Mouse (Mus musculus): Measurements from ENCODE around the gene Bcl11a. TPM values are rescaled to one million over a fixed set of nuclear protein-coding genes. Genes with fewer than 3 reads are reported as not detected.

Gene Bcl11a
- polyA plus RNA-seq, 1 experiment from 2014 or later, result 105 TPM

GRCm38 (mm10) chr11:24139432-24139831 lies 61.6 kb downstream of the Bcl11a start:
- ATAC-seq (replicated peaks), result no peak

DNA sequence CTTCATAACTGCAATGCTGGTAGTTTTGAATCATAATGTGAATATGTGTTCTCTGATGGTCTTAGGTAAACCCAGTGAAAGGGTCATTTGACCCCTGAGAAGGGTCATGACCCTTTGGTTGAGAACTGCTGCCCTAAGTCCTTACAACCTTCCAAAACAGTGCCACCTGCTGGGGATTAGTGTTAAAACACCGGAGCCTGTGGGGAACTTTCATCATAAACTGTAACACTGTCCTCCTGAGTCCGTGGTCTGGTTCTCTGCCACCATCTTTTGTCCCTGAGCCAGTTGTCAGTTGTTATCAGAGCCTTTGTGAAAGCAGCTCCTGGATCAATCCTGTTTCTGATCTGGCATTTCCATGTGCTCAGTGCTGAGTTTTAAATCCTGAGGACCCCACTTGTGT lies 62.1 kb downstream of the Bcl11a start:
- no peak for ATAC-seq (replicated peaks)
- Histone ChIP-seq H3K4me3 (no peak overlapping the region), H3K4me1 (peaks cover 8% of the 10 kb centered on the region), H3K27me3 (replicated peaks) (no peaks in the 10 kb centered on the region), H3K36me3 (replicated peaks) (no peaks in the 10 kb centered on the region), H3K4me2 (no peak overlapping the region), H3K9ac (no peak overlapping the region), H3K27ac (no peak overlapping the region), H3K9me3 (no peaks in the 10 kb centered on the region)
- WGBS, result 90% methylated on average over 2 of the region's 2 CpGs

More at GRCm38 (mm10) chr11:24139432-24139831, 61.6 kb downstream of the Bcl11a start:
- H3K36me3 ChIP-seq (replicated peaks), result no peaks in the 10 kb centered on the region
- no peak overlapping the region for H3K27ac ChIP-seq
- H3K4me3 ChIP-seq, result no peak overlapping the region
- no peaks in the 10 kb centered on the region for H3K27me3 ChIP-seq (replicated peaks)
- peaks cover 8% of the 10 kb centered on the region for H3K4me1 ChIP-seq
- H3K9ac ChIP-seq, result no peak overlapping the region
- no peaks in the 10 kb centered on the region for H3K9me3 ChIP-seq
- no peak overlapping the region for H3K4me2 ChIP-seq
- 89% methylated on average over 6 of the region's 6 CpGs for WGBS

GRCm38 (mm10) chr11:24140948-24141347 lies 63.1 kb downstream of the Bcl11a start:
- H3K27me3 ChIP-seq (replicated peaks), result no peaks in the 10 kb centered on the region
- no peak overlapping the region for H3K9ac ChIP-seq
- ATAC-seq (replicated peaks), result no peak
- H3K4me2 ChIP-seq, result no peak overlapping the region
- H3K4me1 ChIP-seq, result peaks cover 8% of the 10 kb centered on the region
- H3K9me3 ChIP-seq, result no peaks in the 10 kb centered on the region
- no peak overlapping the region for H3K4me3 ChIP-seq
- no peaks in the 10 kb centered on the region for H3K36me3 ChIP-seq (replicated peaks)
- WGBS, result 85% methylated on average over 2 of the region's 2 CpGs
- H3K27ac ChIP-seq, result no peak overlapping the region

DNA sequence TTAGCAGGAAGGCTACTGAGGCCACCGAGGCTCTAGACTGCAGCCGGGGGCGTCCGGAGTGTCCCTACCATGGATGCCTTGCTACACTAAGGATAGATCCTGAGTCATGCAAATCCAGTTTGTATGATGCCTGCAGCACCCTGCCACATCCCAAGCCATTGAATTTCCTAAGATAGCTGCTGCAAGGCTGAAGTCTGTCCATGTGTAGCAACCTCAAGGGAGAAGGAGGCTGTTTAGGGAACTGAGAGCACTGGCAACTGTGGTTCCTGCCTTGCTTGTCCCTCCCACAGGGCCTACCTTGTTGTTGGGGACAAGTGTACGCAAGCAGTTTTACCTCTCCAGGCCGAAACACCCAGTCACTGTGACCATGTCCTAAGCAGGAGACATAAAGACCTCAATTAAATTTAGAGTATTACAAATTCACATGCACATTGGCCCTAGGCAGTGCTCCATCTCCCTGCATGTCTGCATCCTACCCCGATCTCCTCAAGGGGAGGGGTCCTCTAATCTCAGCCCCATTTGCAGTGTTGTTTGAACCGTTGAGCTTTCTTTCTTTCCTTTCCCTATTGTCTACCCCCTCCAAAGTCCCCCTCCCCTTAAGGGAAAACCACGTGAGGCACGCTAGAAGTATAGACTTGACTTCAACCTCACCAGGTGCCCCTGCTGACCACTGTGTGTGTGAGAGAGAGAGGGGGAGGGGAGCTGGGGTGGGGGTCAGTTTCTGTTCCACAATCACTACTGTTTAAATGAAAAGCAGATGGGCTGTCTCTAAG lies 63.8 kb downstream of the Bcl11a start:
- WGBS, result 63% methylated on average over 10 of the region's 10 CpGs
- no peaks in the 10 kb centered on the region for H3K36me3 ChIP-seq (replicated peaks)

DNA sequence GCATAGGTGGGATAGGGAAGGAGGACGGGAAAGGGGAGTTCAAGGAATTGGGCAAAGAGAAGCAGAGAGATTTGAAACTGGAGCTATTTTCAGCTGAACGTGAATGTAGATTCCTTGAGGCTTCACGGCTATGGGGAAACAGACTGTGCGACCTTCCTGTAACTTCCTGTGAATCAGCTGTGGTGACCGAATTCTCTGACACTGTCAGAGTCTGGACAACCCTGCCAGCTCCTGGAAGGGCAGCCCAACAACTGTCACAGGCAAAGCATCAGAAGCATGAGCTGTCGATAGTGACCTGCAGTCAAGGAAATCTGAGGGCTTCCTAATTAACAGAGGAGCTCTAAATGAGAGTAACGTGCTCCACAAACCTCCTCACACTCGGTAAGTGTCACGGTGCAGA lies 64.5 kb downstream of the Bcl11a start:
- Histone ChIP-seq H3K27me3 (replicated peaks) (no peaks in the 10 kb centered on the region), H3K27ac (no peak overlapping the region), H3K36me3 (replicated peaks) (no peaks in the 10 kb centered on the region), H3K9me3 (no peaks in the 10 kb centered on the region), H3K4me1 (peaks cover 16% of the 10 kb centered on the region), H3K9ac (no peak overlapping the region), H3K4me2 (no peak overlapping the region), H3K4me3 (no peak overlapping the region)
- no peak for ATAC-seq (replicated peaks)
- whole genome bisulfite sequencing, result 77% methylated on average over 9 of the region's 9 CpGs

More for the DNA sequence above, 63.8 kb downstream of the Bcl11a start:
- H3K4me1 ChIP-seq, result peaks cover 12% of the 10 kb centered on the region
- H3K9ac ChIP-seq, result no peak overlapping the region
- H3K27me3 ChIP-seq (replicated peaks), result no peaks in the 10 kb centered on the region
- no peak overlapping the region for H3K4me3 ChIP-seq
- ATAC-seq (replicated peaks), result 0 out of 2 replicates have a peak, but pooled peaks have one; percentile 18
- H3K27ac ChIP-seq, result no peak overlapping the region
- H3K4me2 ChIP-seq, result no peak overlapping the region
- H3K9me3 ChIP-seq, result no peaks in the 10 kb centered on the region

DNA sequence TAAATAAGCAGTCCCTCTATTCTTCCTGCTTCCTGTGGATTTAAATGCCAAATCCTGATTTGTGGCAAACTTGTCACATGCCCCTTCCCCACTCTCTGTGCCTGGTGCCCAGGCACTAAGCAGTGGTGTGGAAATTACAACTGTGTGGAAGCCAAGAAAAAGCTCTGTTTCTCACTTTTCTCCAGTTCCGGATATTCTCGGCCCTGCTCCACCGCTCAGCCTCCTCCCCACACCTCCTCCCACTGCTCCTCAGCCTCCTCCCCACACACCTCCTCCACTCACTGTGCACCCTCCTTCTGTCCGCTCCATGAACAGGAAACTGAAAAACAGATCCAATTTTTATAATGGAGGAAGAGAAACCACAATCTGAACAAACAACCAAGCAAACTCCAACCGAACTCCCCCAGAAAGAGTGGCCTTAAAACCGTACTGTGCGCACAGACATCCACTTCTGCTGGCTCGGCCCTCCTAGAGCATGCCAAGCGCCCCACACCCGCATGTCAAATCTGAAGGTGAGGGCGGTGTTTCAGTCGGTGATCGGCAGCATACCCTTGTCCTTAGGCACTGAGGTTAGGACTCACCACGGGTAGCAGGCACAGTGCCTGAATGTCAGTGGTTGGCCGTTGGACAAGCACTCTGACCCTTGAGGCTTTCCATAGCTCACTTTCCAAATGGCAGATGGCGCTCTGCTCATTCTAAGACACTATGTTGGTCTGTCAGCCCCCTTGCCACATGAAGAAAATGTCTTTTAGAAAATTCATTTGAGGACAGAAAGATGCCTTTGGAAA lies 66.5 kb downstream of the Bcl11a start:
- H3K27ac ChIP-seq, result no peak overlapping the region
- ATAC-seq (replicated peaks), result no peak
- no peak overlapping the region for H3K4me2 ChIP-seq
- no peaks in the 10 kb centered on the region for H3K27me3 ChIP-seq (replicated peaks)
- no peaks in the 10 kb centered on the region for H3K9me3 ChIP-seq
- no peaks in the 10 kb centered on the region for H3K36me3 ChIP-seq (replicated peaks)
- H3K4me1 ChIP-seq, result peaks cover 16% of the 10 kb centered on the region
- H3K4me3 ChIP-seq, result no peak overlapping the region
- 83% methylated on average over 16 of the region's 16 CpGs for WGBS
- no peak overlapping the region for H3K9ac ChIP-seq

- Histone ChIP-seq H3K4me1 (peaks cover 16% of the 10 kb centered on the region), H3K9me3 (no peaks in the 10 kb centered on the region), H3K27ac (no peak overlapping the region), H3K27me3 (replicated peaks) (no peaks in the 10 kb centered on the region), H3K4me3 (no peak overlapping the region), H3K4me2 (no peak overlapping the region), H3K9ac (no peak overlapping the region), H3K36me3 (replicated peaks) (no peaks in the 10 kb centered on the region)
- 94% methylated on average over 4 of the region's 4 CpGs for whole genome bisulfite sequencing
- ATAC-seq (replicated peaks), result no peak
Measured at GRCm38 (mm10) chr11:24146034-24146433, 68.2 kb downstream of the Bcl11a start.

DNA sequence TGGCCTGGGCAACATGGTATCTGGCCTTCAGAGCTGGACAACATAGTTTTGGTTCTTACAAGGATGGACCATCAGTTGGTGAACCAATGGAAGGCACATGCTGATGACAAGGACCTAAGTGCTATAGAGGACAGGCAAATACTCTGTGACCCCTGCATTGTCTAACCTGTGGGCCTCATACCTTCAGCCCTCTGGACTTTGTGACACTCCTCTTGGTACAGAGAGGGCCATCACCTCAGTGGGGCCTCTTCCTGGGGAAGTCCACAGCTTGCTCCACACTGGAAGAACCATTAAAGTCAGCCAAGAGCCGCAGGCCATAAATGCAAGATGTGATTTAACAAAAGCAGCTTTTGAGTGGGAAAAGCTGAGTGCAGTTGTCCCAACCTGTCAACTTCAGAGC lies 68.6 kb downstream of the Bcl11a start:
- H3K4me3 ChIP-seq, result no peak overlapping the region
- peaks cover 13% of the 10 kb centered on the region for H3K4me1 ChIP-seq
- no peak overlapping the region for H3K9ac ChIP-seq
- H3K27ac ChIP-seq, result no peak overlapping the region
- no peak for ATAC-seq (replicated peaks)
- no peaks in the 10 kb centered on the region for H3K36me3 ChIP-seq (replicated peaks)
- no peak overlapping the region for H3K4me2 ChIP-seq
- 89% methylated on average over 1 of the region's 1 CpGs for WGBS
- no peaks in the 10 kb centered on the region for H3K27me3 ChIP-seq (replicated peaks)
- H3K9me3 ChIP-seq, result no peaks in the 10 kb centered on the region

DNA sequence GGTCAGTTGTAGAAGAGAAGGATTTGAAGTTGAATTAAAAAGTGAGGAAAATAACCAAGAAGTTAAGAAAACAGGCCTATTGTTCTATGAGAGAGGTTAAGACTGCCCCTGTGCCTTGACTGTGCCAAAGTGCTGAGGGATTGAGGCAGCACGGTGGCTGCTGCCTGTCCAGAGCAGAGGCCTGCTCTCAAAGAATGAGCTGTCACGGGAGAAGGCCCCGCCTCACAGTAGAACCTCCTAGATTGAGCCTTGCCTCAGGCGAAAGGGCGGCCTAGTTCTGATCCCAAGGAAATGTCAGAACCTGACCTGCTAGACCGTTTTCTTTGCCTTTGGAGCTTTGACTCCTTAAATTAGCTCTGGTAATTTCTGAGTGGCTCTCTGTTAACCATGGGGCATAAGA lies 69.8 kb downstream of the Bcl11a start:
- WGBS, result 88% methylated on average over 6 of the region's 6 CpGs
- Histone ChIP-seq H3K4me3 (no peak overlapping the region), H3K9ac (no peak overlapping the region), H3K27ac (no peak overlapping the region), H3K36me3 (replicated peaks) (no peaks in the 10 kb centered on the region), H3K9me3 (no peaks in the 10 kb centered on the region), H3K27me3 (replicated peaks) (no peaks in the 10 kb centered on the region), H3K4me1 (0 out of 2 replicates have a peak, but pooled peaks cover 8% of the 10 kb centered on the region), H3K4me2 (no peak overlapping the region)
- no peak for ATAC-seq (replicated peaks)

DNA sequence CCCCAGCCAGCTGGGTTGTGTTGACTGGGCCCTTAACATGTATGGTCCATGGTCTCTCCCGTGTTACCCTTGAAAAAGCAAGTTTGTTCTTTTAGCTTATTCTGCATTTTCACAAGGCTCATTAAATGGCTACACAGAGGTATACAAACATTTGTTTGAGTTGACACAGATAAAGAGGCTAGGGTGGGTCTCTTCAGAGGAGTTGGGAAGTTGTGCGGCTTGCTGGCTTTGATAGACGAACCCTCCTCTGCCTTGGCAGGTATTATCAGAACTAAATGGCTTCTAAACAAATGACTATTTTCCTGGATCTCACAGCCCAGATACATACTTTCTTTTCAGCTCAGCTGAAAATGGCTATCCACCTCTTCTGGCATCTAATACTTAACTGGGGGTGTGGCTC lies 70.7 kb downstream of the Bcl11a start:
- no peaks in the 10 kb centered on the region for H3K27me3 ChIP-seq (replicated peaks)
- WGBS, result 93% methylated on average over 3 of the region's 3 CpGs
- no peaks in the 10 kb centered on the region for H3K36me3 ChIP-seq (replicated peaks)
- no peak overlapping the region for H3K4me2 ChIP-seq
- no peaks in the 10 kb centered on the region for H3K9me3 ChIP-seq
- no peak for ATAC-seq (replicated peaks)
- H3K9ac ChIP-seq, result no peak overlapping the region
- H3K27ac ChIP-seq, result no peak overlapping the region
- no peak overlapping the region for H3K4me3 ChIP-seq
- 0 out of 2 replicates have a peak, but pooled peaks cover 10% of the 10 kb centered on the region for H3K4me1 ChIP-seq

GRCm38 (mm10) chr11:24149462-24150220 lies 71.8 kb downstream of the Bcl11a start:
- WGBS, result 75% methylated on average over 9 of the region's 9 CpGs
- H3K4me1 ChIP-seq, result peaks cover 18% of the 10 kb centered on the region; the same call in 1 of the 2 replicates
- no peak for ATAC-seq (replicated peaks)

More at GRCm38 (mm10) chr11:24149462-24150220, 71.8 kb downstream of the Bcl11a start:
- H3K36me3 ChIP-seq (replicated peaks), result no peaks in the 10 kb centered on the region
- no peak overlapping the region for H3K4me2 ChIP-seq
- H3K27ac ChIP-seq, result no peak overlapping the region
- no peaks in the 10 kb centered on the region for H3K9me3 ChIP-seq
- no peaks in the 10 kb centered on the region for H3K27me3 ChIP-seq (replicated peaks)
- no peak overlapping the region for H3K9ac ChIP-seq
- no peak overlapping the region for H3K4me3 ChIP-seq
